Mouse (Mus musculus): ENCODE results near the gene Gas7. TPM values are rescaled to one million over a fixed set of nuclear protein-coding genes. Genes with fewer than 3 reads are reported as not detected.

The Gas7 gene
- total RNA-seq, 2 experiments from 2014 or later, result 1.3 to 3.4 TPM

DNA sequence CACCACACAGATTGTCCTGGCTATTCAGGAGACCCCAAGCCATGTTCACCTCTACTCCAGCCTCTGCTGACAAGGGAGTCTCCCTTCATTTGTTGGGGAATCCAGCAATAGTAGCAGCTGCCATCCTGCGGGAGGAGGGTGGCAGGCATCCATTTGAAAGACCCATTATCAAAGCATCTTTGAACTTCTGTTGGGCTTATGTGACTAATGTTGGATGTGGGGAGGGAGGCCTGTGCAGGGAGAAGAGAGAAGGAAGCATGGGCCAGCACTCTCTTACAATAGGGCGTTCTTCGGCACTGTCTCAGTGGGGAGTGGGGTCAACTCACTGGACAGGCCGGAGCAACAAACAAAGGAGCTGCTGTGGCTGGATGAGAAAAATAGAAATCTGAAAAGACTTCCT, 110.3 kb downstream of the Gas7 start:
- no peak for ATAC-seq (replicated peaks; ENCODE audit: low FRiP score, low TSS enrichment, poor library complexity, severe bottlenecking)

- no peak for ATAC-seq (replicated peaks; ENCODE audit: low FRiP score, low TSS enrichment, poor library complexity, severe bottlenecking)
These were observed 111.5 kb downstream of the Gas7 start for GRCm38 (mm10) chr11:67566704-67567103.

- ATAC-seq (replicated peaks; ENCODE audit: low FRiP score, low TSS enrichment, poor library complexity, severe bottlenecking), result no peak
These were observed 111.9 kb downstream of the Gas7 start for GRCm38 (mm10) chr11:67567184-67567583.

GRCm38 (mm10) chr11:67567991-67568390, 112.8 kb downstream of the Gas7 start:
- ATAC-seq (replicated peaks; ENCODE audit: low FRiP score, low TSS enrichment, poor library complexity, severe bottlenecking), result no peak

- ATAC-seq (replicated peaks; ENCODE audit: low FRiP score, low TSS enrichment, poor library complexity, severe bottlenecking), result no peak
These were observed 113.6 kb downstream of the Gas7 start for GRCm38 (mm10) chr11:67568815-67569214.

DNA sequence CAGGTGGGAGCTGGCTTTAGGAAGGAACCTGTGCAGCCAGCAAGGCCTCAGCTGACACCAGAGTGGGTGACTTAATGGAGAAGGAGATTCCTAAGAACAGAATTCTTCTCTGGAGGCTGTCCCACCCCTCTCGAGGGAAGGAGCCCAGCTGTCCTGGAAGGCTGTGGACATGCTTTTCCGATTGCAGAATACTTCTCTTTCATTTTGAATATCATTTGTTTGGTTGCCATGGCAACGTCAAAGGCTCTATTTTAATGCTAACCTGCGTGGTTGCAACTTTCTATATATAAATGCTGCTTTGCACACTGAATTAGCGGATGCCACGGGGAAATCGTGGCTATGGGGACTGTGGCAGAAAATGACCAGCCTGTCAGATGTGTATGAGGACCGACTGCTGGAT, 115.7 kb downstream of the Gas7 start:
- ATAC-seq (replicated peaks; ENCODE audit: low FRiP score, low TSS enrichment, poor library complexity, severe bottlenecking), result no peak

- ATAC-seq (replicated peaks; ENCODE audit: low FRiP score, low TSS enrichment, poor library complexity, severe bottlenecking), result no peak
These were observed 119.1 kb downstream of the Gas7 start for GRCm38 (mm10) chr11:67574344-67574743.

DNA sequence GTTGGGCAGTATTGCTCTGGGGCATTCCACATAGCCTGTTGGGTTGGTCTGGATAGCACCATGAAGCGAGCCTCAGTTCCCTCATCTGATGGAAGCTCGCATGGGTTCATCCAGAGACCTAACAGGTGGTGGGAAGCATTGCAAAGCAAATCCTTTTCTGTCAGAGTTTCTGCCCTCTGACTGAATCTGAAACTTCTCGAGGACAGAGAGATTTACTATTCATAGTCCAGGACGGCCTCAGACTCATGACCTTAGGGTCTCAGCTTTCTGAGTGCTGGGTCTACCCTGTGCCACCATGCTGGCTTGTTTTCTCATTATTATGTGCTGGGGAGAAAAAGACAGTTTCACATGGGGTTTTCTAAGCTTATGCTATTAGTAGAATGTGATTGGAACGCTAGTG, 122.2 kb downstream of the Gas7 start:
- ATAC-seq (replicated peaks; ENCODE audit: low FRiP score, low TSS enrichment, poor library complexity, severe bottlenecking), result no peak

DNA sequence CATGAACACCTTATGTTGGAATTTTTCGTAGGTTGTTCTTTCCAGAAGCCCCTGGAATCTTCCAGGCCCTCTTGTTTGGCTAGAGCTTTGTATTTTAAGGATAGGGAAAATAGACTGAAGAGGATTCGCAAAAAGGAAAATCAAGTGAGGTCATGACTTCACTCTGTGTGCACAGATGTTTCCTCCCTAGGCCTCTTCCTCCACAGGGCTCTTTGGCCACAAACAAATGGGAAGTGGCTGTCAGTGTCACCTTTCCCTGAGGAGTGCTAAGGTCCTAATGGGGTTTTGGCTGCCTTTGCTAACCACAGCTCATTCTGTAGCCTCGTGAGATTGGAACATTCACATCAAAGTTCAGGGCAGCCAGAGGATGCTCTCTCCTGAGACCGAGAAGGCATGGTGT, 122.8 kb downstream of the Gas7 start:
- ATAC-seq (replicated peaks; ENCODE audit: low FRiP score, low TSS enrichment, poor library complexity, severe bottlenecking), result no peak

GRCm38 (mm10) chr11:67579136-67579535, 123.9 kb downstream of the Gas7 start:
- ATAC-seq (replicated peaks; ENCODE audit: low FRiP score, low TSS enrichment, poor library complexity, severe bottlenecking), result no peak

GRCm38 (mm10) chr11:67581549-67581948, 126.3 kb downstream of the Gas7 start:
- no peak for ATAC-seq (replicated peaks; ENCODE audit: low FRiP score, low TSS enrichment, poor library complexity, severe bottlenecking)

GRCm38 (mm10) chr11:67582570-67582969, 127.3 kb downstream of the Gas7 start:
- no peak for ATAC-seq (replicated peaks; ENCODE audit: low FRiP score, low TSS enrichment, poor library complexity, severe bottlenecking)

DNA sequence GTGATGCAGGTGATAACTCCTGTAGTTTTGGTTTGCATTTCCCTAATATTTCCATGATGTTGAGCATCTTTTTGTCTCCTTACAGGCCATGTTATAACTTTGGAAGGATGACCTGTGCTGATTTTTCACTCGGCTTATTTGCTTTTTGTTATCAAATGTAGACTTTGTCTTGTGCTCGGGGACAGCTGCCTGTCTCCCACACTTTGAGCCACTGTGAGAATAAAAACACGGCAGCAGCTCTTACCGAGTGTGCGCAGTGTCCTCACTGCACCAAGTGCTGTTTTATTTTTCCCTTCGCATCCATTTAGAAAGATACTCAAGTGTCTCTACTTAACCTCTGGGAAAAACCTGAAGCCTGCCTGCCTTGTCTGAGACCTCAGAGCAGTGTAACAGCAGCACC, 129.8 kb downstream of the Gas7 start:
- no peak for ATAC-seq (replicated peaks; ENCODE audit: low FRiP score, low TSS enrichment, poor library complexity, severe bottlenecking)

- no peak for ATAC-seq (replicated peaks; ENCODE audit: low FRiP score, low TSS enrichment, poor library complexity, severe bottlenecking)
These were observed 130.4 kb downstream of the Gas7 start for GRCm38 (mm10) chr11:67585629-67586028.

GRCm38 (mm10) chr11:67586231-67586994, 131.2 kb downstream of the Gas7 start:
- no peak for ATAC-seq (replicated peaks; ENCODE audit: low FRiP score, low TSS enrichment, poor library complexity, severe bottlenecking)

DNA sequence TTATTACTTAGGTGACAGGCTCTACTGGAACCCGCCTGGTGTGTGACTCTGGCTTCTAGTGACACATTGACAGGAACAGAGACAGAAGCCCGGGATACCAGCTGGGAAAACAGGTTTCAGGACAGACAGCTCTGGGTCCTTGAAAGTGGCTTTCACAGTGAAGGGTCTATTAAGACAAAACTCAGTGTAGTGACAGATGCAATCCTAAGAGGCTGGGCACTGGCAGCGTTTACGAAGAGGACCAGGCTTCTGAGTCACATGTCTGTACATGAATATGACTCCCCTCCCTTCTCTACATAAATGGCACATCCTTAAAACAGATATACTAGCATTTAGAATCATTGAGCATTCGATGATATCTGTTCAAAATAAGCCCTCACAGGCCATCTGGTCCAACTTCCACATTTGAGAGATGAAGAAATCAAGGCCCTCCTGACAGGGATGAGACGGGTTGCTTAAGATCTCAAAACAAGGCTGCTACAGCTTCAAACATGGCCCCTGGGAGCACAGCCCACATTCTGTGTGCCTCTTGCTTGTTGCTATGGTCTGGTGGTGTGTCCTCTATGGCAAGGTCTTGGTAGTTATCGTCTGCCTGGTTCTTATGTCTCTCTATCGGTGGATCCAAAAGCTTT, 133.1 kb downstream of the Gas7 start:
- ATAC-seq (replicated peaks; ENCODE audit: low FRiP score, low TSS enrichment, poor library complexity, severe bottlenecking), result peak; percentile 34; the same call in 1 of the 2 replicates

DNA sequence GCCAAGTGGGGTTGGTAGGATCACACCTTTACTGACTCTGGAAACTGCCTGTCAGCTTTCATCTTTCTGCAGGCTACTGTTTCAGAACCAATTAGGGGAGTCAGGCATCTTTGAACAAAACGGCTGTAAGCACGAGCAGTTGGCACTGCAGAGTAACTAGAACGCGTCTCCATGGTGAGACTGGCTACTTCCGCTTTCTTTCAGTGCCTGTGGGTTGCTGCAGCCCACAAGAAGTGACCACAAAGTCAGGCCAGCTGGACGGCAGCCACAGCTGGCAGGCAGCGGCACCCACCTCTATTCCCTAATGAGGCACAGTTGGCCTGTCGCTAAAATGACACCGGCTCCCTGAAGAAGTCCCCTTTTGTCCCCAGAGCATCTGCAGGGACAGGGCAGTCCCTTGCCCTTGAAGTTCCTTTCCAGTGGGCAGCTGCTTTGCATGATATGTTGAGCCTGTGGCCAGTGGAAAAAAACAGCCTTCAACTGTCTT, 133.6 kb downstream of the Gas7 start:
- peak; percentile 63 for ATAC-seq (replicated peaks; ENCODE audit: low FRiP score, low TSS enrichment, poor library complexity, severe bottlenecking)

DNA sequence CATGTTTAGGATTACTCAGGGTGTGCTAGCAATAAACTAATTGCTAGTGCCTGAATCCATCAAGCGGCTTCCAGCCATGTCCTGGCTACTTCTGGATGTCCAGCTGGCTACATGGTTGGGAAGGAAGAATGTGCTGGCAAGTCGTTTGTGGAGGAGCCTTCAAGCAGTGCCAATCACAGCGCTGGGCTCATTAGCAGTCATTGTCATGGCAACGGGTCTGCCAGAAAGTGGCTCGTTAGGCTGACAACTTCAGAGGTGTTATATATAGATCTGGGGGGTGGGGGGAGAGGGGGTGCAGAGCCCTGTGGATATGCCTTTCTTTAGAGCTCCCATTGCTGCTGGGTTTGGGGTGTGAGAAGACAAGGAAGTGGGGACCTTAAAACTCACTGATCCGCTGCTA, 141.0 kb downstream of the Gas7 start:
- no peak for ATAC-seq (replicated peaks; ENCODE audit: low FRiP score, low TSS enrichment, poor library complexity, severe bottlenecking)

GRCm38 (mm10) chr11:67596856-67597255, 141.6 kb downstream of the Gas7 start:
- ATAC-seq (replicated peaks; ENCODE audit: low FRiP score, low TSS enrichment, poor library complexity, severe bottlenecking), result no peak

GRCm38 (mm10) chr11:67597388-67597787, 142.2 kb downstream of the Gas7 start:
- no peak for ATAC-seq (replicated peaks; ENCODE audit: low FRiP score, low TSS enrichment, poor library complexity, severe bottlenecking)

DNA sequence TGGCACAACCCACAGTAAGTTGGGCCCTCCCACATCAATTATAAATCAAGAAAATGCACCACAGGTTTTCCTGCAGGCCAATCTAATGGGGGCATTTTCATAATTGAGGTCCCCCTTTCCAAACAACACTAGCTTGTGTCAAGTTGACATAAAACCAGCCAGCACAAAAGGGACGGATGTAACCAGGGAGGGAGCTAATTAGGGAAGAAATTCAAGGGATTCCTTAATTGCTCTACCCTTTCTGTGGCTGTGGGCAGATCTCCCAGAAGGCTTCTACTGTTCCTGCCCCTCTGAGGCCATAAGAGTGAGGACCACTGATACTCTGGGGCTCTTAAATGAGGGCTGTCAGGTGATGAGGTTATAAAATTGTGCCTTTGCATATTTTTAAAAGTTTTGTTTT, 143.9 kb downstream of the Gas7 start:
- no peak for ATAC-seq (replicated peaks; ENCODE audit: low FRiP score, low TSS enrichment, poor library complexity, severe bottlenecking)
